Mouse (Mus musculus) MEL-GATA-1-ER (cell line): ENCODE results near the gene Tmc6.
"Not testable (repeated sequence)": the region's sequence is repeated elsewhere in the genome, so short reads cannot be mapped to it uniquely, and the experiment has no call there.

ENCODE experiments used
- DNase-seq: peaks from one replicate; pipeline ENCODE4 v3.0.0-alpha.2; 2012; ENCODE audit warnings: low read depth; ENCODE audit errors: extremely low read depth

Gene Tmc6

GRCm38 (mm10) chr11:117810401-117811046 lies 28.5 kb upstream of the Tmc6 start:
- peak; percentile 72 for DNase-seq

- DNase-seq: peak; percentile 38
Measured at GRCm38 (mm10) chr11:117809407-117810311, 27.7 kb upstream of the Tmc6 start, which contains the start of the genes Gm20708 and Syngr2. TSS of gene Gm20708 (plus strand) at chr11:117809668. TSS of gene Syngr2 (plus strand) at chr11:117809668.

- DNase-seq: no peak
Measured at GRCm38 (mm10) chr11:117806781-117807180, 24.8 kb upstream of the Tmc6 start.

GRCm38 (mm10) chr11:117803166-117803688 lies 21.2 kb upstream of the Tmc6 start:
- DNase-seq: no peak

- DNase-seq: no peak
Measured at GRCm38 (mm10) chr11:117801650-117802049, 19.7 kb upstream of the Tmc6 start.

- DNase-seq: no peak
Measured at GRCm38 (mm10) chr11:117800038-117800437, 18.0 kb upstream of the Tmc6 start.

GRCm38 (mm10) chr11:117799174-117799573 lies 17.2 kb upstream of the Tmc6 start:
- DNase-seq: no peak

GRCm38 (mm10) chr11:117798160-117798541 lies 16.2 kb upstream of the Tmc6 start:
- DNase-seq: no peak

GRCm38 (mm10) chr11:117797511-117798159 lies 15.6 kb upstream of the Tmc6 start, which contains the start of gene 6030468B19Rik:
TSS of gene 6030468B19Rik (plus strand) at chr11:117797660.
- no peak for DNase-seq

GRCm38 (mm10) chr11:117796954-117797353 lies 15.0 kb upstream of the Tmc6 start:
- DNase-seq: no peak

- DNase-seq: no peak
Measured at GRCm38 (mm10) chr11:117794035-117794551, 12.1 kb upstream of the Tmc6 start.

- DNase-seq: no peak
Measured at GRCm38 (mm10) chr11:117792281-117792888, 10.4 kb upstream of the Tmc6 start.

- DNase-seq: no peak
Measured at GRCm38 (mm10) chr11:117791441-117791761, 9.4 kb upstream of the Tmc6 start.

GRCm38 (mm10) chr11:117790703-117791440 lies 8.9 kb upstream of the Tmc6 start:
- no peak for DNase-seq

GRCm38 (mm10) chr11:117790286-117790685 lies 8.3 kb upstream of the Tmc6 start:
- DNase-seq: no peak

GRCm38 (mm10) chr11:117788481-117788880 lies 6.5 kb upstream of the Tmc6 start:
- DNase-seq: not testable (repeated sequence)

- no peak for DNase-seq
Measured at GRCm38 (mm10) chr11:117786294-117786693, 4.3 kb upstream of the Tmc6 start.

GRCm38 (mm10) chr11:117783683-117784309 lies 1.8 kb upstream of the Tmc6 start:
- no peak for DNase-seq

- no peak for DNase-seq
Measured at GRCm38 (mm10) chr11:117783089-117783488, 1.1 kb upstream of the Tmc6 start.

GRCm38 (mm10) chr11:117782705-117783034 lies 672 bp upstream of the Tmc6 start:
- no peak for DNase-seq
